Mouse (Mus musculus): Measurements from ENCODE around the gene Cdhr2.

- no peak for TF ChIP-seq EP300 (optimal IDR thresholded peaks at IDR 0.05)
- TF ChIP-seq CTCF (IDR thresholded peaks at IDR 0.05; ENCODE audit: low read depth): no peak
Measured at GRCm38 (mm10) chr13:54736931-54737330, 35.7 kb downstream of the Cdhr2 start.

Measured in stomach, postnatal 0 days (tissue).